Mouse (Mus musculus): ENCODE measurements around the gene Cstf2.

DNA sequence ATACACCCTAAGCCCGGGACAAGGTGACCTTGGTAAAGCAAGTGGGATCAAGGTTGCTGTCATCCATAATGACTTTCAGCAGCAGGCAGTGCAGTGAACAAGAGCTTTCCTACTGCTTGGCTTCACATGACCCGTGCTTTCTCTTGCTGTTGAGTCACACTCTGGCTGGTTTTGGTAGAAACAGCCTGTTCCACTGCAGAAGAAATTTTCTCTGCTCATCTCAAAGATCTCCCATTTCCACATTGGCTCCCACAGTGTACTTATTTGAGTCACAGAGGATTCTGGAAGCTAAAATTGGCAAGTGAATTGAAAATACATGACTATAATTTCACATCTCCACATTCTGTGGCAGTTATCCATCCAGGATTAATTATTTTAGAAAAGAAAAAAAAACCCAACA is 43.7 kb downstream of the Cstf2 start:
- no peak for TF ChIP-seq POLR2A (IDR thresholded peaks at IDR 0.05; ENCODE audit: low read depth, low read length)
- TF ChIP-seq CTCF (IDR thresholded peaks at IDR 0.05; ENCODE audit: borderline replicate concordance, insufficient read depth, low read length) = no peak

Measured in embryonic fibroblast, embryonic 13.5 days (primary cell).